Mouse (Mus musculus) testis, postnatal 14 days (tissue): ENCODE data around the gene Aprt.

Experiments
- DNase-seq: peaks from one replicate; pipeline ENCODE4 v3.0.0; 2021; ENCODE audit warnings: low spot score

The Aprt gene

GRCm38 (mm10) chr8:122564363-122565352 is 12.1 kb downstream of the Aprt start:
- DNase-seq: peak; percentile 41

GRCm38 (mm10) chr8:122561199-122561598 is 15.5 kb downstream of the Aprt start:
- no peak for DNase-seq

- no peak for DNase-seq
These were observed 17.9 kb downstream of the Aprt start for GRCm38 (mm10) chr8:122558671-122559349.

- no peak for DNase-seq
These were observed 19.3 kb downstream of the Aprt start for GRCm38 (mm10) chr8:122557248-122558038.

GRCm38 (mm10) chr8:122556030-122557009 is 20.4 kb downstream of the Aprt start:
- DNase-seq: no peak

- DNase-seq: no peak
These were observed 21.9 kb downstream of the Aprt start for GRCm38 (mm10) chr8:122554786-122555185.

- DNase-seq: peak; percentile 84
These were observed 25.3 kb downstream of the Aprt start, which contains the start of gene Piezo1 for GRCm38 (mm10) chr8:122551265-122552051. Piezo1 (minus strand) TSS chr8:122551329.

- DNase-seq: no peak
These were observed 25.8 kb downstream of the Aprt start for GRCm38 (mm10) chr8:122550995-122551264.

GRCm38 (mm10) chr8:122550234-122550994 is 26.3 kb downstream of the Aprt start:
- no peak for DNase-seq

GRCm38 (mm10) chr8:122548891-122549439 is 27.7 kb downstream of the Aprt start:
- DNase-seq: no peak

- no peak for DNase-seq
These were observed 28.4 kb downstream of the Aprt start for GRCm38 (mm10) chr8:122548331-122548730.

- peak; percentile 11 for DNase-seq
These were observed 28.9 kb downstream of the Aprt start for GRCm38 (mm10) chr8:122547815-122548214.

GRCm38 (mm10) chr8:122546811-122547453 is 29.8 kb downstream of the Aprt start:
- peak; percentile 24 for DNase-seq

GRCm38 (mm10) chr8:122546066-122546755 is 30.5 kb downstream of the Aprt start:
- no peak for DNase-seq

- no peak for DNase-seq
These were observed 32.6 kb downstream of the Aprt start for GRCm38 (mm10) chr8:122544138-122544537.

- no peak for DNase-seq
These were observed 38.2 kb downstream of the Aprt start for GRCm38 (mm10) chr8:122538310-122539076.

GRCm38 (mm10) chr8:122537812-122538211 is 38.9 kb downstream of the Aprt start:
- DNase-seq: no peak
